Mouse (Mus musculus) layer of hippocampus, postnatal 10 days (tissue): ENCODE results near the gene Ghitm. TPM values are rescaled to one million over a fixed set of nuclear protein-coding genes. Genes with fewer than 3 reads are reported as not detected.

Experiments used
- DNase-seq, 2 experiments: peaks; one replicate each; pipeline ENCODE4 v3.0.0; 2021; ENCODE audit warnings: low spot score in 2 of 2
- total RNA-seq, 2 experiments: library from RNA; stranded (reverse); gene quantifications; 2 replicates each; pipeline ENCODE4 v1.2.3; 2021

The Ghitm gene
- total RNA-seq, 2 experiments from 2014 or later, result 226 to 248 TPM

DNA sequence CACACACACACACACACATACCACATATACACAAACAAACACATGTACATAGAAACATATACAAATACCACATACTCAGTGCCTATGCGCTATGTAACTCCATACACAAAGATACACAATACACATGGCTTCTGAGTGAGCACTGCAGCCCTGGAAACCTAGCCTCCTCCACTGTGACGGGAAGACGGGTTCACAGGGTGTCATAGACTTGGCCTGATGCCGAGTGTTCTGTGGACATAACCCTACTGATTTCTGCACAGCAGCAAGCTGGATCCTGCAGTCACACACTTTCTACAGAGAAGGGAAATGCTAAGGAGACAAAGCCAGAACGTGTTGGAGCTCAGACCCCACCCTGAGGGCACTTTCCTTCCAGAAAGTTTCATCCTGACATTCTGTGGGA is 30.3 kb downstream of the Ghitm start:
- DNase-seq, result no peak

GRCm38 (mm10) chr14:37102484-37102883 is 32.6 kb downstream of the Ghitm start:
- DNase-seq, result no peak

- no peak for DNase-seq
Measured at GRCm38 (mm10) chr14:37101531-37101930, 33.5 kb downstream of the Ghitm start.

GRCm38 (mm10) chr14:37097956-37098530 is 37.0 kb downstream of the Ghitm start, which contains the start of gene Cdhr1:
Gene Cdhr1, minus strand, starts transcription at chr14:37098347.
- DNase-seq, result peak; percentile 20 to 39

- DNase-seq, result no peak
Measured at GRCm38 (mm10) chr14:37095556-37095955, 39.5 kb downstream of the Ghitm start.

DNA sequence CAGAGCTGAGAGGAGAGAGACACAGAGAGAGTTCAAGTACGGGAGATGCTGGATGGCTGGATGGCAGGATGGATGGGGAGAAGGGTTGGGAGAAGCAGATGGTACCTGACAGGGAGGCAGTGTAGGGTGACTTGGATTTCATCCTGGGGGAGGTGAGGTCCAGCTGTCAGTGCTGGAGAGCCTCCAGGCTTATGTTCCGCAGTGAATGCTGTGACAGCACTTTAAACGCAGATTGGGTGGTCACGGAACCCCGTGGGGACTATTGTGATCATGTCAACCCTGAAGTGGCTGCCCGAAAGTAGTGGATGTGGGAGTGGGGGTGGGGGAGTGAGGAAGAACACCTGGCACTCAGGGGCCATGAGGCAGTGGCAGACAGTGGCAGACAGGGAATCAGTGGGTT is 40.6 kb downstream of the Ghitm start:
- DNase-seq, result no peak

DNA sequence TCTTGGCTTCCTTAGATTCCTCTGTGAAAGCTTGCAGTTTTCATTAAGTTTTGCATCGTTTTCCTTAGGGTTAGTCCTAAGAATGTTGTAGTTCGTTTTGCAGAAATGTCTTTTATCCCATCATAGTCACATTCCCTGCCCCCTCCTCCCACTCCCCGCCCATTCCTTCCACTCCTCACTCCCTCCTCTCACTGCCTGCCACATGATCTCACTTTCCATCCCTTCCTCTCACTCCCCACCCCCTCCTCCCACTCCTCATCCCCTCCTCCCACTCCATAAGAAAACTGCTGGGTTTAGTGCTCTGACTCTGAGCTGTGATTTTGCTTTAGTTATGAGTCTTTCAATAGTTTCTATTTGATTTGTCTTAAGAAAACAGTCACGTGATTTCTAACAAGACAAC is 51.3 kb downstream of the Ghitm start:
- DNase-seq, result no peak

- no peak for DNase-seq
Measured at GRCm38 (mm10) chr14:37080724-37081123, 54.3 kb downstream of the Ghitm start.

Other genes starting within 250 kb of the Ghitm start
- 100 to 1,000 TPM in 1 of 2 experiments, 10 to 100 TPM in 1; 95.5 to 103 TPM for gene Ccser2, start 166.5 kb downstream of the Ghitm start, total RNA-seq
- gene Rgr, start 86.3 kb downstream of the Ghitm start, total RNA-seq, result not detected
- not detected for gene Lrit1, start 80.4 kb downstream of the Ghitm start, total RNA-seq
- not detected for gene Lrit2, start 67.3 kb downstream of the Ghitm start, total RNA-seq
- 10 to 100 TPM; 12.8 to 15.8 TPM for gene Cdhr1, start 36.9 kb downstream of the Ghitm start, total RNA-seq
- gene 2610528A11Rik, start 21.2 kb downstream of the Ghitm start, total RNA-seq, result not detected